8 mouse cellular contexts compared by ENCODE assay signal in genomic region chr15:59154407-59155288, GRCm38 (mm10).
DNase-seq lines count a peak whose midpoint lies in the region; ATAC-seq lines count a peak whose summit lies in the region.

No protein-coding gene starts in this region.

- H3K27me3 ChIP-seq in neural tube, embryonic 12.5 days (replicated peaks), result no peaks in the 10 kb centered on the region

- intact Hi-C loops in heart, postnatal 10 days (cut with DNase I), result no loop called here
- intact Hi-C loops in left cerebral cortex, postnatal 25 days (cut with DNase I), result no loop called here

- peak; percentile 24 for DNase-seq in kidney, postnatal 14 days
- DNase-seq in kidney, postnatal 36 days, result no peak
- DNase-seq in cerebellum, adult 8-10 months, result peak; percentile 43
- DNase-seq in heart, postnatal 10 days, result peak; percentile 46 to 50
- no peak for DNase-seq in thymus, postnatal 4 days
- DNase-seq in T-cell, adult 2 months (ENCODE audit: low spot score), result no peak
- no peak for DNase-seq in left cerebral cortex, postnatal 25 days (ENCODE audit: low spot score in 2 of 2)

- no peak overlapping the region for H3K9ac ChIP-seq in neural tube, embryonic 12.5 days

- no peak overlapping the region for H3K4me2 ChIP-seq in neural tube, embryonic 12.5 days (replicated peaks)

- ATAC-seq in neural tube, embryonic 12.5 days (ENCODE audit: low FRiP score, low read depth), result peak; percentile 83

- no peaks in the 10 kb centered on the region for H3K36me3 ChIP-seq in neural tube, embryonic 12.5 days

- no peak overlapping the region for H3K4me3 ChIP-seq in neural tube, embryonic 12.5 days

- whole genome bisulfite sequencing in neural tube, embryonic 12.5 days, result 20% methylated on average over 6 of the region's 6 CpGs

- no peaks in the 10 kb centered on the region for H3K9me3 ChIP-seq in neural tube, embryonic 12.5 days

- H3K4me1 ChIP-seq in neural tube, embryonic 12.5 days, result peaks cover 9% of the 10 kb centered on the region; the same call in 1 of the 2 replicates

- H3K27ac ChIP-seq in neural tube, embryonic 12.5 days, result no peak overlapping the region

Comparison
In these comparisons a context has a peak if more than half of its experiments do, and no peak if none do; other contexts are left out.
1. DNase-seq: peak in kidney, postnatal 14 days (single experiment), cerebellum, adult 8-10 months (single experiment) and heart, postnatal 10 days (2 of 2); none in kidney, postnatal 36 days (0 of 2), thymus, postnatal 4 days (single experiment), T-cell, adult 2 months (single experiment) and left cerebral cortex, postnatal 25 days (0 of 2).